Mouse (Mus musculus) forebrain, embryonic 13.5 days (tissue): ENCODE data around the gene Vmn2r70. TPM values are rescaled to one million over a fixed set of nuclear protein-coding genes. Genes with fewer than 3 reads are reported as not detected.

ENCODE experiments used
- ATAC-seq: fragments of 200-750 bp; cut with Nextera tagmentation; 2 replicates; pipeline ENCODE4 v1.8.0; 2017
- H3K27ac ChIP-seq: fragments of 300-500 bp; sonication (generic); 2 replicates; pipeline ENCODE4 v1.5.1; 2015; ENCODE audit warnings: inconsistent platforms, mild to moderate bottlenecking, moderate library complexity
- H3K27me3 ChIP-seq: fragments of 300-500 bp; sonication (generic); 2 replicates; pipeline ENCODE4 v1.6.1; 2015; ENCODE audit warnings: mild to moderate bottlenecking, inconsistent platforms
- H3K36me3 ChIP-seq: fragments of 300-500 bp; sonication (generic); 2 replicates; pipeline ENCODE4 v1.6.1; 2015; ENCODE audit warnings: mild to moderate bottlenecking, inconsistent platforms; ENCODE audit not compliant: poor library complexity, severe bottlenecking
- H3K4me1 ChIP-seq: fragments of 300-500 bp; sonication (generic); 2 replicates; pipeline ENCODE4 v1.6.1; 2015; ENCODE audit warnings: inconsistent platforms
- H3K4me2 ChIP-seq: fragments of 300-500 bp; sonication (generic); 2 replicates; pipeline ENCODE4 v1.6.1; 2015; ENCODE audit warnings: inconsistent platforms, mild to moderate bottlenecking, moderate library complexity
- H3K4me3 ChIP-seq: fragments of 300-500 bp; sonication (generic); 2 replicates; pipeline ENCODE4 v1.5.1; 2015; ENCODE audit warnings: mild to moderate bottlenecking, inconsistent platforms
- H3K9ac ChIP-seq: fragments of 300-500 bp; sonication (generic); 2 replicates; pipeline ENCODE4 v1.6.1; 2015; ENCODE audit warnings: mild to moderate bottlenecking, inconsistent platforms
- H3K9me3 ChIP-seq: fragments of 300-500 bp; sonication (generic); replicated peaks from 2 replicates; pipeline ENCODE4 v1.6.1; 2016; ENCODE audit warnings: inconsistent platforms
- WGBS: fragments of 180-500 bp; shearing (Covaris S2); methylation state at CpG from one replicate; pipeline ENCODE4 v1.1.7; 2015; 5-methylcytosine and 5-hydroxymethylcytosine counted together
- polyA plus RNA-seq: library from polyadenylated mRNA; unstranded; fragments of >200 nt; fragmentation: Nextera tagmentation; extraction: Ambion mirVana; gene quantifications from 2 replicates; pipeline ENCODE4 v1.2.1, GENCODE M21; 2015

The Vmn2r70 gene
- polyA plus RNA-seq: not detected in 2 replicates

GRCm38 (mm10) chr7:85569092-85569491, at the start of gene Vmn2r70:
Vmn2r70 (minus strand) TSS chr7:85569192.
- Histone ChIP-seq H3K9ac (no peak within 1 kb of the TSS), H3K27ac (no peak within 1 kb of the TSS), H3K27me3 (no peaks in the 10 kb centered on the region), H3K9me3 (no peaks in the 10 kb centered on the region; the same call in 1 of the 2 replicates), H3K4me3 (no peak within 1 kb of the TSS), H3K4me2 (no peak within 1 kb of the TSS), H3K36me3 (no peaks in the 10 kb centered on the region), H3K4me1 (no peaks in the 10 kb centered on the region)
- no peak for ATAC-seq
- 72% methylated on average over 2 of the region's 2 CpGs for WGBS

GRCm38 (mm10) chr7:85562787-85563186, 6.2 kb downstream of the Vmn2r70 start, which contains the start of gene Vmn2r71:
Vmn2r71 (plus strand) TSS chr7:85563087.
- Histone ChIP-seq H3K27ac (no peak within 1 kb of the TSS), H3K4me3 (no peak within 1 kb of the TSS), H3K9ac (no peak within 1 kb of the TSS), H3K9me3 (no peaks in the 10 kb centered on the region; the same call in 1 of the 2 replicates), H3K4me1 (no peaks in the 10 kb centered on the region), H3K27me3 (no peaks in the 10 kb centered on the region), H3K4me2 (no peak within 1 kb of the TSS), H3K36me3 (no peaks in the 10 kb centered on the region)
- no peak for ATAC-seq
- WGBS: 83% methylated on average over 5 of the region's 5 CpGs

- 59% methylated on average over 2 of the region's 2 CpGs for WGBS
- Histone ChIP-seq H3K36me3 (no peaks in the 10 kb centered on the region), H3K27ac (no peak overlapping the region), H3K9me3 (peaks cover 11% of the 10 kb centered on the region), H3K4me3 (no peak overlapping the region), H3K27me3 (no peaks in the 10 kb centered on the region), H3K4me2 (no peak overlapping the region), H3K4me1 (no peaks in the 10 kb centered on the region), H3K9ac (no peak overlapping the region)
- no peak for ATAC-seq
These were observed 25.9 kb downstream of the Vmn2r70 start for GRCm38 (mm10) chr7:85543118-85543517.

GRCm38 (mm10) chr7:85542108-85542507, 26.9 kb downstream of the Vmn2r70 start:
- no peak overlapping the region for H3K4me2 ChIP-seq
- no peaks in the 10 kb centered on the region for H3K36me3 ChIP-seq
- no peak overlapping the region for H3K9ac ChIP-seq
- no peak overlapping the region for H3K4me3 ChIP-seq
- no peaks in the 10 kb centered on the region for H3K27me3 ChIP-seq
- no peak overlapping the region for H3K27ac ChIP-seq
- no peak for ATAC-seq
- 91% methylated on average over 2 of the region's 2 CpGs for WGBS
- no peaks in the 10 kb centered on the region for H3K4me1 ChIP-seq
- H3K9me3 ChIP-seq: peaks cover 11% of the 10 kb centered on the region

Other genes starting within 250 kb of the Vmn2r70 start
- not detected in 2 replicates for gene Vmn2r69, start 153.3 kb downstream of the Vmn2r70 start, polyA plus RNA-seq
- gene Vmn2r71, start 6.1 kb downstream of the Vmn2r70 start, polyA plus RNA-seq: not detected in 2 replicates
- gene Vmn2r72, start 185.9 kb upstream of the Vmn2r70 start, polyA plus RNA-seq: not detected in 2 replicates